Mouse (Mus musculus) testis, adult 2 months (tissue): ENCODE measurements at regions not wholly inside any gene's neighbourhood (a gene's known extent, or its start where the extent isn't known, plus 50 kb on each side); places are given as distances from the start of the nearest gene placed in this dataset.

Experiments used
- CTCF ChIP-seq: fragments of 200-500 bp; IDR thresholded peaks from 2 replicates; pipeline ENCODE4 v1.5.1; 2012; ENCODE audit warnings: low read depth, mild to moderate bottlenecking, inconsistent platforms, low read length, moderate library complexity; ENCODE audit not compliant: control insufficient read depth, insufficient read depth, insufficient replicate concordance
- POLR2A ChIP-seq: fragments of 200-500 bp; IDR thresholded peaks from 2 replicates; pipeline ENCODE4 v1.6.1; 2012; ENCODE audit warnings: low read depth, mild to moderate bottlenecking, inconsistent platforms, low read length, moderate library complexity; ENCODE audit not compliant: control insufficient read depth

- no peak for TF ChIP-seq CTCF
- no peak for TF ChIP-seq POLR2A
Measured at GRCm38 (mm10) chr5:111657759-111658429, 75.8 kb upstream of the Gm26897 start.
